Mouse (Mus musculus) cerebellum, adult 11 months (tissue): ENCODE results near the gene Olfr1299.

ENCODE experiments used
- DNase-seq: peaks from one replicate; pipeline ENCODE4 v3.0.0; 2022

The Olfr1299 gene

GRCm38 (mm10) chr2:111661119-111661518, at the start of gene Olfr1299:
Olfr1299 (plus strand) TSS chr2:111661419.
- no peak for DNase-seq

DNA sequence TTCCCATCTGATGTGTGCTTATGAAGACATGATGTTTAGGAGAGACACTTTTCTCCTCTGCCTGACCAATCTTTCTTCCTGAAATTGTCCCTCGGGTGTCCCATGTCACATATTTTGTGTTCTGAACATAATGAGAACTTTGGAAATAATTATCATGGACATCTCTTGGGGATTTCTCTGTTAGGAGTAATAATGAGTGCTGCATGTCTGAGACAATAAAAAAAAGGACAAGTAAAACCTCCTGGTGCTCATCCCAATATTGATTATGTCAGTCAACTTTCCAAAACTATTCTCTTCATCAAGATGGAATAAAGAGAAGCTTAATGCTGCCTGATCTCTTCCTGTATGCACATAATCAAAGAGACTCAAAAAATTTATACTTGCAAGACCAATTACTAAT, 34.8 kb upstream of the Olfr1299 start, which contains the start of gene Olfr1297:
TSS of gene Olfr1297 (minus strand) at position 101 of the 400 bp plus-strand sequence.
- DNase-seq = no peak

GRCm38 (mm10) chr2:111649101-111649500, 12.1 kb upstream of the Olfr1299 start, which contains the start of gene Olfr1298:
Olfr1298 (minus strand) TSS chr2:111649201.
- no peak for DNase-seq
